Mouse (Mus musculus) ovary, adult 2 months (tissue): ENCODE data around the gene Nemp2. TPM values are rescaled to one million over a fixed set of nuclear protein-coding genes. Genes with fewer than 3 reads are reported as not detected.

Experiments used
- polyA plus RNA-seq: library from polyadenylated mRNA; depleted of rRNA; stranded (reverse); fragments of >200 nt; gene quantifications from 2 replicates; pipeline ENCODE4 v1.2.3, GENCODE M21; 2012; rRNA removed

The Nemp2 gene
- 11.0 and 12.4 TPM in 2 replicates for polyA plus RNA-seq

GRCm38 (mm10) chr1:52630248-52630936, at the start of gene Nemp2:
Gene Nemp2, plus strand, starts transcription at chr1:52630703.

Other genes with a start within 250 kb of the Nemp2 start
- 11.7 and 14.8 TPM in 2 replicates for gene Nab1, start 130.0 kb upstream of the Nemp2 start, polyA plus RNA-seq
- 9.6 and 11.7 TPM in 2 replicates for gene Mfsd6, start 96.8 kb downstream of the Nemp2 start, polyA plus RNA-seq
- 7.3 and 8.8 TPM in 2 replicates for gene Inpp1, start 187.0 kb downstream of the Nemp2 start, polyA plus RNA-seq
- gene Hibch, start 214.2 kb downstream of the Nemp2 start, polyA plus RNA-seq: 27.1 and 28.8 TPM in 2 replicates